Mouse (Mus musculus) hindbrain, embryonic 13.5 days (tissue): ENCODE data around the gene Nsmce3. TPM values are rescaled to one million over a fixed set of nuclear protein-coding genes. Genes with fewer than 3 reads are reported as not detected.

Source experiments
- ATAC-seq: fragments of 200-750 bp; cut with Nextera tagmentation; 2 replicates; pipeline ENCODE4 v1.8.0; 2017; ENCODE audit warnings: moderate TSS enrichment; ENCODE audit not compliant: low FRiP score
- H3K27ac ChIP-seq: fragments of 300-500 bp; sonication (generic); 2 replicates; pipeline ENCODE4 v1.5.1; 2015; ENCODE audit warnings: inconsistent platforms, mild to moderate bottlenecking, moderate library complexity
- H3K27me3 ChIP-seq: fragments of 300-500 bp; sonication (generic); 2 replicates; pipeline ENCODE4 v1.6.1; 2015; ENCODE audit warnings: mild to moderate bottlenecking, inconsistent platforms
- H3K36me3 ChIP-seq: fragments of 300-500 bp; sonication (generic); 2 replicates; pipeline ENCODE4 v1.6.1; 2015; ENCODE audit warnings: mild to moderate bottlenecking, inconsistent platforms
- H3K4me1 ChIP-seq: fragments of 300-500 bp; sonication (generic); replicated peaks from 2 replicates; pipeline ENCODE4 v1.6.1; 2015; ENCODE audit warnings: inconsistent platforms
- H3K4me2 ChIP-seq: fragments of 300-500 bp; sonication (generic); 2 replicates; pipeline ENCODE4 v1.6.1; 2015; ENCODE audit warnings: inconsistent platforms, mild to moderate bottlenecking, moderate library complexity
- H3K4me3 ChIP-seq: fragments of 300-500 bp; sonication (generic); 2 replicates; pipeline ENCODE4 v1.5.1; 2015; ENCODE audit warnings: mild to moderate bottlenecking, inconsistent platforms
- H3K9ac ChIP-seq: fragments of 300-500 bp; sonication (generic); 2 replicates; pipeline ENCODE4 v1.6.1; 2015; ENCODE audit warnings: mild to moderate bottlenecking, inconsistent platforms
- H3K9me3 ChIP-seq: fragments of 300-500 bp; sonication (generic); 2 replicates; pipeline ENCODE4 v1.6.1; 2016; ENCODE audit warnings: inconsistent platforms
- WGBS: fragments of 180-500 bp; shearing (Covaris S2); methylation state at CpG from one replicate; pipeline ENCODE4 v1.1.7; 2015; 5-methylcytosine and 5-hydroxymethylcytosine counted together
- polyA plus RNA-seq: library from polyadenylated mRNA; unstranded; fragments of >200 nt; fragmentation: Nextera tagmentation; extraction: Ambion mirVana; gene quantifications from 2 replicates; pipeline ENCODE4 v1.2.1, GENCODE M21; 2015

The Nsmce3 gene
- polyA plus RNA-seq, 1 experiment from 2014 or later = 10.8 TPM

- Histone ChIP-seq H3K4me3 (no peak overlapping the region), H3K4me1 (peaks cover 11% of the 10 kb centered on the region; the same call in 1 of the 2 replicates), H3K4me2 (peak overlapping the region; percentile 29; the same call in 1 of the 2 replicates), H3K36me3 (no peaks in the 10 kb centered on the region), H3K27ac (peak overlapping the region; percentile 73), H3K9ac (no peak overlapping the region), H3K27me3 (no peaks in the 10 kb centered on the region), H3K9me3 (no peaks in the 10 kb centered on the region)
- no peak for ATAC-seq
- 55% methylated on average over 15 of the region's 15 CpGs for WGBS
These were observed 16.8 kb downstream of the Nsmce3 start for GRCm38 (mm10) chr7:64855976-64856375.

- no peak overlapping the region for H3K4me3 ChIP-seq
- H3K9me3 ChIP-seq = no peaks in the 10 kb centered on the region
- peaks cover 11% of the 10 kb centered on the region; the same call in 1 of the 2 replicates for H3K4me1 ChIP-seq
- no peak overlapping the region for H3K4me2 ChIP-seq
- H3K27ac ChIP-seq = no peak overlapping the region; the same call in 1 of the 2 replicates
- no peak for ATAC-seq
- WGBS = 83% methylated on average over 5 of the region's 10 CpGs
- no peaks in the 10 kb centered on the region for H3K27me3 ChIP-seq
- H3K9ac ChIP-seq = no peak overlapping the region
- H3K36me3 ChIP-seq = no peaks in the 10 kb centered on the region
These were observed 17.3 kb downstream of the Nsmce3 start for GRCm38 (mm10) chr7:64855389-64855927.

GRCm38 (mm10) chr7:64850791-64851190 lies 22.0 kb downstream of the Nsmce3 start:
- Histone ChIP-seq H3K4me1 (no peaks in the 10 kb centered on the region), H3K9ac (no peak overlapping the region)

GRCm38 (mm10) chr7:64847366-64847899 lies 25.4 kb downstream of the Nsmce3 start:
- Histone ChIP-seq H3K27ac (no peak overlapping the region), H3K4me2 (no peak overlapping the region), H3K27me3 (0 out of 2 replicates have a peak, but pooled peaks cover 5% of the 10 kb centered on the region), H3K9me3 (0 out of 2 replicates have a peak, but pooled peaks cover 3% of the 10 kb centered on the region), H3K9ac (no peak overlapping the region), H3K4me1 (no peaks in the 10 kb centered on the region), H3K36me3 (no peaks in the 10 kb centered on the region), H3K4me3 (no peak overlapping the region)
- no peak for ATAC-seq
- WGBS = 75% methylated on average over 5 of the region's 5 CpGs

More at GRCm38 (mm10) chr7:64850791-64851190, 22.0 kb downstream of the Nsmce3 start:
- H3K9me3 ChIP-seq = no peaks in the 10 kb centered on the region
- WGBS = 59% methylated on average over 3 of the region's 3 CpGs
- no peak overlapping the region for H3K4me3 ChIP-seq
- no peaks in the 10 kb centered on the region for H3K36me3 ChIP-seq
- no peaks in the 10 kb centered on the region for H3K27me3 ChIP-seq
- no peak for ATAC-seq
- H3K4me2 ChIP-seq = no peak overlapping the region
- no peak overlapping the region for H3K27ac ChIP-seq

- ATAC-seq = no peak
- peaks cover 7% of the 10 kb centered on the region for H3K4me1 ChIP-seq
- H3K36me3 ChIP-seq = no peaks in the 10 kb centered on the region
- no peak overlapping the region for H3K27ac ChIP-seq
- no peak overlapping the region for H3K9ac ChIP-seq
- 93% methylated on average over 3 of the region's 3 CpGs for WGBS
- 0 out of 2 replicates have a peak, but pooled peaks cover 3% of the 10 kb centered on the region for H3K9me3 ChIP-seq
- H3K27me3 ChIP-seq = 0 out of 2 replicates have a peak, but pooled peaks cover 5% of the 10 kb centered on the region
- H3K4me3 ChIP-seq = no peak overlapping the region
- no peak overlapping the region for H3K4me2 ChIP-seq
These were observed 26.7 kb downstream of the Nsmce3 start for GRCm38 (mm10) chr7:64846061-64846460.

GRCm38 (mm10) chr7:64840946-64841659 lies 31.7 kb downstream of the Nsmce3 start:
- Histone ChIP-seq H3K4me3 (no peak overlapping the region), H3K4me2 (peak overlapping the region; percentile 23; the same call in 1 of the 2 replicates), H3K36me3 (no peaks in the 10 kb centered on the region), H3K4me1 (peaks cover 26% of the 10 kb centered on the region), H3K9me3 (0 out of 2 replicates have a peak, but pooled peaks cover 3% of the 10 kb centered on the region), H3K27ac (peak overlapping the region; percentile 71), H3K27me3 (peaks cover 11% of the 10 kb centered on the region; the same call in 1 of the 2 replicates), H3K9ac (no peak overlapping the region)
- peak; percentile 87 for ATAC-seq
- 19% methylated on average over 10 of the region's 10 CpGs for WGBS

GRCm38 (mm10) chr7:64840576-64840895 lies 32.3 kb downstream of the Nsmce3 start:
- no peak for ATAC-seq
- peaks cover 26% of the 10 kb centered on the region for H3K4me1 ChIP-seq
- H3K36me3 ChIP-seq = no peaks in the 10 kb centered on the region
- H3K9me3 ChIP-seq = 0 out of 2 replicates have a peak, but pooled peaks cover 2% of the 10 kb centered on the region
- no peak overlapping the region; the same call in 1 of the 2 replicates for H3K4me3 ChIP-seq
- H3K27me3 ChIP-seq = peaks cover 11% of the 10 kb centered on the region; the same call in 1 of the 2 replicates
- no peak overlapping the region for H3K9ac ChIP-seq
- H3K4me2 ChIP-seq = peak overlapping the region; percentile 52; the same call in 1 of the 2 replicates
- H3K27ac ChIP-seq = 0 out of 2 replicates have a peak overlapping the region, but pooled peaks have one; percentile 8
- WGBS = 57% methylated on average over 1 of the region's 1 CpGs

- ATAC-seq = peak; percentile 63
- H3K27me3 ChIP-seq = peaks cover 11% of the 10 kb centered on the region; the same call in 1 of the 2 replicates
- peak overlapping the region; percentile 52 for H3K4me2 ChIP-seq
- 0 out of 2 replicates have a peak overlapping the region, but pooled peaks have one; percentile 8 for H3K27ac ChIP-seq
- no peaks in the 10 kb centered on the region for H3K9me3 ChIP-seq
- 1% methylated on average over 17 of the region's 21 CpGs for WGBS
- H3K4me3 ChIP-seq = peak overlapping the region; percentile 26
- H3K36me3 ChIP-seq = no peaks in the 10 kb centered on the region
- H3K9ac ChIP-seq = peak overlapping the region; percentile 43; the same call in 1 of the 2 replicates
- H3K4me1 ChIP-seq = peaks cover 26% of the 10 kb centered on the region
These were observed 32.8 kb downstream of the Nsmce3 start for GRCm38 (mm10) chr7:64839801-64840575.

GRCm38 (mm10) chr7:64839281-64839680 lies 33.5 kb downstream of the Nsmce3 start:
- no peak for ATAC-seq
- H3K27ac ChIP-seq = no peak overlapping the region
- H3K4me1 ChIP-seq = peaks cover 26% of the 10 kb centered on the region
- H3K27me3 ChIP-seq = peaks cover 11% of the 10 kb centered on the region; the same call in 1 of the 2 replicates
- no peak overlapping the region for H3K4me3 ChIP-seq
- no peak overlapping the region for H3K4me2 ChIP-seq
- H3K9ac ChIP-seq = no peak overlapping the region
- WGBS = 69% methylated on average over 2 of the region's 2 CpGs
- no peaks in the 10 kb centered on the region for H3K36me3 ChIP-seq
- H3K9me3 ChIP-seq = no peaks in the 10 kb centered on the region

GRCm38 (mm10) chr7:64830214-64830995 lies 42.4 kb downstream of the Nsmce3 start:
- no peak overlapping the region for H3K4me3 ChIP-seq
- peaks cover 6% of the 10 kb centered on the region; the same call in 1 of the 2 replicates for H3K9me3 ChIP-seq
- 27% methylated on average over 5 of the region's 5 CpGs for WGBS
- peaks cover 5% of the 10 kb centered on the region; the same call in 1 of the 2 replicates for H3K4me1 ChIP-seq
- no peaks in the 10 kb centered on the region for H3K36me3 ChIP-seq
- no peak overlapping the region for H3K4me2 ChIP-seq
- H3K27ac ChIP-seq = no peak overlapping the region
- no peak for ATAC-seq
- no peaks in the 10 kb centered on the region for H3K27me3 ChIP-seq
- H3K9ac ChIP-seq = no peak overlapping the region

GRCm38 (mm10) chr7:64821081-64821480 lies 51.7 kb downstream of the Nsmce3 start:
- WGBS = 84% methylated on average over 5 of the region's 5 CpGs
- Histone ChIP-seq H3K9me3 (no peaks in the 10 kb centered on the region), H3K4me2 (no peak overlapping the region), H3K27ac (no peak overlapping the region), H3K9ac (no peak overlapping the region), H3K36me3 (no peaks in the 10 kb centered on the region), H3K4me3 (no peak overlapping the region), H3K4me1 (no peaks in the 10 kb centered on the region), H3K27me3 (no peaks in the 10 kb centered on the region)
- no peak for ATAC-seq
